Comparison of ENCODE assay signal across 9 mouse cellular contexts in the genomic region with DNA sequence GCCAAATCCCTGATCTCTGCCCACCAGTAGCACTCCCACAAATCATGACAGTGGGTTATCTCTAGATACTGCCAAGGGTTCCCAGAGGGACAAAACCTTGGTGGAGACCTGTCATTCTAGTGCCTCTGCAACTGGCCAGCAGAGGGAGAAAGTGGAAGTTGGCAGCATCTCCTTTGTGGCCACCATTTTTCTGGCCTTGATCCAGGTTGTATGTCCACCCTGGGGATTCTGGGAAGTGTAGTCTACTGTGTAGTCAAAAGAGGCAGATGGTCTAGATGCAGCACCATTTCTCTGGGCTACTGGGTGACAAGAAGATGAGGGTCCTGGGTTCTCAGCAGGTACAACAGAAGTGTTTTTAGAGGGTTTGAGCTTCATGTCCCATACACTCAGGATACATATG.
DNase-seq lines count a peak whose midpoint lies in the region; ATAC-seq and TF ChIP-seq lines count a peak whose summit lies in the region.
"Had no signal": no experiment of that assay in that cellular context is flagged by ENCODE, and none has a peak within 500 bp of the region (broad histone marks: within the 10 kb centered on the region; RNA-seq: fewer than 3 reads in every experiment).

No protein-coding gene starts in this region.

- no peaks in the 10 kb centered on the region for H3K36me3 ChIP-seq in stomach, postnatal 0 days (ENCODE audit: control insufficient read depth, insufficient read depth, low read length)
- no peaks in the 10 kb centered on the region for H3K36me3 ChIP-seq in forebrain, embryonic 15.5 days

- no peaks in the 10 kb centered on the region for H3K27me3 ChIP-seq in stomach, postnatal 0 days (ENCODE audit: control insufficient read depth, insufficient read depth, low read length)
- H3K27me3 ChIP-seq in forebrain, embryonic 15.5 days = no peaks in the 10 kb centered on the region

- H3K4me1 ChIP-seq in stomach, postnatal 0 days (replicated peaks; ENCODE audit: control insufficient read depth, insufficient read depth) = no peaks in the 10 kb centered on the region
- H3K4me1 ChIP-seq in forebrain, embryonic 15.5 days = peaks cover 3% of the 10 kb centered on the region; the same call in 1 of the 2 replicates

- no peak overlapping the region for H3K27ac ChIP-seq in stomach, postnatal 0 days (replicated peaks)
- H3K27ac ChIP-seq in forebrain, embryonic 15.5 days (replicated peaks) = no peak overlapping the region

- ATAC-seq in stomach, postnatal 0 days (ENCODE audit: low FRiP score, low TSS enrichment) = peak; percentile 55; the same call in 1 of the 2 replicates
- ATAC-seq in forebrain, embryonic 15.5 days (replicated peaks) = no peak

- TF ChIP-seq CTCF in stomach, postnatal 0 days (IDR thresholded peaks at IDR 0.05; ENCODE audit: low read depth) = peak; percentile 68

- no peak overlapping the region for H3K9ac ChIP-seq in stomach, postnatal 0 days (ENCODE audit: low read length)
- H3K9ac ChIP-seq in forebrain, embryonic 15.5 days (replicated peaks) = no peak overlapping the region

- TF ChIP-seq EP300 in stomach, postnatal 0 days (optimal IDR thresholded peaks at IDR 0.05) = no peak

- intact Hi-C loops in heart, postnatal 25 days (cut with DNase I) = loop anchor here (2.0 kb wide), 1 partner anchor 279 kb away; a partner anchor contains a TSS

- no peak overlapping the region for H3K4me3 ChIP-seq in stomach, postnatal 0 days (ENCODE audit: low read depth, low read length)
- H3K4me3 ChIP-seq in forebrain, embryonic 15.5 days = no peak overlapping the region
- H3K4me3 ChIP-seq: myocyte had no signal

- DNase-seq in heart, adult 8-10 months (ENCODE audit: low spot score) = peak; percentile 9
- no peak for DNase-seq in heart, postnatal 25 days (ENCODE audit: low spot score)
- DNase-seq in right cerebral cortex, postnatal 10 days (ENCODE audit: low spot score in 2 of 2) = peak; percentile 33 to 35
- DNase-seq in right cerebral cortex, postnatal 25 days = no peak
- DNase-seq in c-Kit-positive CD71-positive TER-119-positive erythroid progenitor cells, embryonic 14.5 days (ENCODE audit: low spot score) = peak; percentile 0
- peak; percentile 49 to 59 for DNase-seq in kidney, postnatal 25 days
- peak; percentile 51 for DNase-seq in stomach, postnatal 0 days (ENCODE audit: low spot score)

- no peaks in the 10 kb centered on the region for H3K9me3 ChIP-seq in stomach, postnatal 0 days (ENCODE audit: control insufficient read depth, low read length)
- no peaks in the 10 kb centered on the region for H3K9me3 ChIP-seq in forebrain, embryonic 15.5 days

- no peak overlapping the region for H3K4me2 ChIP-seq in stomach, postnatal 0 days (replicated peaks; ENCODE audit: low read depth)
- H3K4me2 ChIP-seq in forebrain, embryonic 15.5 days (replicated peaks) = no peak overlapping the region

Comparison
In these comparisons a context has a peak if more than half of its experiments do, and no peak if none do; other contexts are left out.
1. DNase-seq: peak in heart, adult 8-10 months (single experiment), right cerebral cortex, postnatal 10 days (2 of 2), c-Kit-positive CD71-positive TER-119-positive erythroid progenitor cells, embryonic 14.5 days (single experiment), kidney, postnatal 25 days (2 of 2) and stomach, postnatal 0 days (single experiment); none in heart, postnatal 25 days (single experiment) and right cerebral cortex, postnatal 25 days (single experiment).